Mouse (Mus musculus): ENCODE data around the gene Klk1b1.
"Not testable (repeated sequence)": the region's sequence is repeated elsewhere in the genome, so short reads cannot be mapped to it uniquely, and the experiment has no call there.

The Klk1b1 gene

GRCm38 (mm10) chr7:43966451-43966850, at the start of gene Klk1b1:
TSS of gene Klk1b1 (plus strand) at chr7:43966751.
- DNase-seq (ENCODE audit: low spot score in 2 of 2), result no peak

- DNase-seq (ENCODE audit: low spot score in 2 of 2), result no peak
Measured at GRCm38 (mm10) chr7:43918426-43918825, 48.1 kb upstream of the Klk1b1 start.

DNA sequence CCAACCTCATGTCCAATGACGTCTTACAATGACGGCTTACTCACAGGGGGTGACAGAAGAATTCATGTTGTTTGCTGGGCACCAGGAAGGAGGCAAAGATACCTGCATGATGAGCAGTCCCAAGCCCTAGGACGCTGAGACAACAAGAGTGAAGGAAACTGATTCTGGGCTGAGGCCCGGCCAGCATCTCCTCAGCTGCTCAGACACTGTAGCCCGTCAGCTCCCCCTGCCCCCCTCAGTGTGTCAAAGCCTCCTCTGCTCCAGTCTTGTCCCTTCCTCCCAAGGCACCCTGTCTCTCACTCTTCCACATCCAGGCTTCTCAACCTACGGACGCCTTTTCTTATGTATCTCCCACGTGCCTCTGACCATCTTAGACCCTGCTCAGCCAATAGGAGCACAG, 47.7 kb upstream of the Klk1b1 start:
- no peak for DNase-seq (ENCODE audit: low spot score in 2 of 2)

- peak; percentile 28 to 30 for DNase-seq (ENCODE audit: low spot score in 2 of 2)
Measured at GRCm38 (mm10) chr7:43919559-43920451, 46.7 kb upstream of the Klk1b1 start.

DNA sequence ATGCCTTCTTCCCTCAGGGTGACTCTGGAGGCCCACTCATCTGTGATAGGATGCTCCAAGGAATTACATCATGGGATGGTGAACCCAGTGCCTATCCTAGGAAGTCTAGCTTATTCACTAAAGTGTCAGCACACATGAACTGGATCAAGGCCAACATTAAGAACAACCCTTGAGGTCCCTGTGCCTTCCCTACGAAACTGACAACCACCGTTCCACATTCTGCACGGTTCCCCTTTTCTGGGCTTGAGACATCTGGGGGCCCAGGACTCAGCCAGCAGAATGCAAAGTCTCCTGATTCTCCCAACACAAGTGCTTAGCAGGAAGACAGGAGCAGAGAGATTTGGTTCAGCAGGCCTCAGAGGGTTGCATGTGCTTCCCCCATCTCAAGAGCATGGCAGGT, 46.0 kb upstream of the Klk1b1 start:
- no peak for DNase-seq (ENCODE audit: low spot score in 2 of 2)

- no peak for DNase-seq (ENCODE audit: low spot score in 2 of 2)
Measured at GRCm38 (mm10) chr7:43921087-43921486, 45.5 kb upstream of the Klk1b1 start.

DNA sequence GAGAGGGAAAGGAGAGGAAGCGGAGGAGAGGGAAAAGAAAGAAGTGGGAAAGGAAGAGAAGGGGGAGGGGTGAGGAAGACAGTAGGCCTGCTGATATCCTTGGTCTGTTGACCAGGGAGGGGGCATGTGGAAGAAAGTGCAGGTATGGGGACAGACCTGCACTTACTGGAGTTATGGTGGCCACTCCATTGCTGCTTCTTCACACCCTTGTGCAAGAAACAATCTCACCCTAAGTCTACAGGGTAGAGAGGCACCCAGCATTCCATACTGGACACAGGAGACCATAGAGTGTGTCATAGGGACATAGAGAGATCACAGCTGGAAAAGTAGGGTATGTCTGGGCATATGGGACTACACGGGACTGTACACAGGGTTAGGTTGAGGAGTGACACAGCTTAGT, 44.6 kb upstream of the Klk1b1 start:
- no peak for DNase-seq (ENCODE audit: low spot score in 2 of 2)

GRCm38 (mm10) chr7:43925985-43926384, 40.6 kb upstream of the Klk1b1 start:
- DNase-seq (ENCODE audit: low spot score in 2 of 2), result no peak

GRCm38 (mm10) chr7:43928521-43928920, 38.0 kb upstream of the Klk1b1 start:
- no peak for DNase-seq (ENCODE audit: low spot score in 2 of 2)

GRCm38 (mm10) chr7:43932337-43932736, 34.2 kb upstream of the Klk1b1 start:
- DNase-seq (ENCODE audit: low spot score in 2 of 2), result no peak

- no peak for DNase-seq (ENCODE audit: low spot score in 2 of 2)
Measured at GRCm38 (mm10) chr7:43933440-43933839, 33.1 kb upstream of the Klk1b1 start, which contains the start of gene Klk15. TSS of gene Klk15 (plus strand) at chr7:43933740.

DNA sequence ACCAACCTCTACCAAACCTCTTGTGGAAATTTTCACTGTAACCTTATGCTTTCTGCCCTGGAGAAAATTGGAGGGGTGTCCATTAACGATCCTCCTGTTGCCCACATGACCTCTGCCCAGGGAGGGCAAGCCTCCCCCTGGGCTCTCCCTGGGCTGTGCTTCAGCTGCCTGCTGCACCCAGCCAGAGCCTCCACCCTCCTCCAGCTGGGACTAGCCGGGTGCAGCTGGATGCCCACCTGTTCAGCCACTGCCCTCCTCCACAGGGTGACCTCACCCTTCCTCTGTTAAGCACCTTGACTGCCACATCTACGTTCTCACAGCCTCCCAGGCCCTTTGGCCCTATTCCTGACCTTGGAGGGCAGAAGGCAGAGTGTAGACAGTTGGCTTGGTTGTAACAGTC, 31.8 kb upstream of the Klk1b1 start:
- DNase-seq (ENCODE audit: low spot score in 2 of 2), result no peak

GRCm38 (mm10) chr7:43936551-43936950, 30.0 kb upstream of the Klk1b1 start:
- no peak for DNase-seq (ENCODE audit: low spot score in 2 of 2)

- DNase-seq (ENCODE audit: low spot score in 2 of 2), result not testable (repeated sequence)
Measured at GRCm38 (mm10) chr7:43942293-43942692, 24.3 kb upstream of the Klk1b1 start.

GRCm38 (mm10) chr7:43944727-43945264, 21.8 kb upstream of the Klk1b1 start:
- no peak for DNase-seq (ENCODE audit: low spot score in 2 of 2)

- no peak for DNase-seq (ENCODE audit: low spot score in 2 of 2)
Measured at GRCm38 (mm10) chr7:43950364-43950763, 16.2 kb upstream of the Klk1b1 start, which contains the start of gene Klk1b8. TSS of gene Klk1b8 (plus strand) at chr7:43950664.

- DNase-seq (ENCODE audit: low spot score in 2 of 2), result no peak
Measured at GRCm38 (mm10) chr7:43952703-43953102, 13.8 kb upstream of the Klk1b1 start.

DNA sequence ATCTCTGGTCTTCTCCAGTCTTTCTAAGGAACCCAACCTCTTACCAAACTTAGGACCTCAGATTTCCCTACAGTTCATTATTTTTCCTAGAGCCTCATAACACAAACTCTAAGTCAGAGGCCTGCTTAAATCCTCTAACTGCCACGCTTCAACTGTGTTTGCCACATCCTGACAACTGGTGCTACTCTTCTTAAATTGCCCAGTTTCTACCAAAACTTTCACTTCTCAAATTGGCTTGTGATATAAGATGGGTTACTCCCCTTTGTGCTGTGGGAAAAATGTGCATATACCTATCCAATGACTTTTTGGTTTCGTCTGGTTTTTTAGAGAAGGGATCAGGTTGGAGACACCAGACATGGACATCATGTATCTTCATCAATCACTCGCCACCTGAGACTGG, 507 bp downstream of the Klk1b1 start:
- DNase-seq (ENCODE audit: low spot score in 2 of 2), result no peak

DNA sequence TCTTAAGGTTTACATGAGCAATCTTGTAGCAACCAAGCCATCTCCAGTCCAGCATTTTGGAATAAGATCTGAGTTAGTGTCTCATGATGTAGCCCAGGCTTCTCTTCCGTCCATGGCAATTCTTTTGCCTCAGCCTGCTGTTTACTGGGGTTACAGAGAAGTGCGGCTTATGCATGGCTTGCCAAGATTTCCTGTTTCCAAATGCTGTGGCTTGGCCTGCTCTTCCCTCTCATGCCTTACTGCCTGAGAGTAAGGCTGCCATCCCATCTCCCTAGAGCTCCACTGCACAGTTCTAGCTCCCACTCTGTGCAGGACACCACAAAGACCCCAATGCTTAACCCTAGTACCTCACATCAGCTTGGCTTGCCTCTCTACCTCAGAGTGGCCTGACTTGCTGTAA, 1.1 kb downstream of the Klk1b1 start:
- no peak for DNase-seq (ENCODE audit: low spot score in 2 of 2)

DNA sequence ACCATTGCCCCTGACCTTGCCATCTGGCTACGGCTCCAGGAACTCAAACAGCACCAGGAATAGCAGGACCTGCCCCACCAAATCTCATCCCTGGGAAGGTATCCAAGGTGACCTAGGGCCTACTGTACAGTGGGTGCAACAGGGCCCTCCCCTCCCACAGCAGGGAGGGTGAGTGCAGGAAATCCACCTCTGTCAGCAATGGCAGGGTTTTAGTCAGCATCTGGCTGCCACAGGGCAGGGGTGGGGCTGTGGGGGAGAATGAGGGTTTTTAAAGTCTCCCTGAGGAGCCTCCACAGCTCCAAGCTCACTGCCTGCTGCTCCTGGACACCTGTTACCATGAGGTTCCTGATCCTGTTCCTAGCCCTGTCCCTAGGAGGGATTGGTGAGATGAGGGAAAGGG, 9.2 kb downstream of the Klk1b1 start, which contains the start of gene Klk1b9:
Klk1b9 (plus strand) TSS at position 301 of the 400 bp plus-strand sequence.
- not testable (repeated sequence) for DNase-seq (ENCODE audit: low spot score in 2 of 2)

DNA sequence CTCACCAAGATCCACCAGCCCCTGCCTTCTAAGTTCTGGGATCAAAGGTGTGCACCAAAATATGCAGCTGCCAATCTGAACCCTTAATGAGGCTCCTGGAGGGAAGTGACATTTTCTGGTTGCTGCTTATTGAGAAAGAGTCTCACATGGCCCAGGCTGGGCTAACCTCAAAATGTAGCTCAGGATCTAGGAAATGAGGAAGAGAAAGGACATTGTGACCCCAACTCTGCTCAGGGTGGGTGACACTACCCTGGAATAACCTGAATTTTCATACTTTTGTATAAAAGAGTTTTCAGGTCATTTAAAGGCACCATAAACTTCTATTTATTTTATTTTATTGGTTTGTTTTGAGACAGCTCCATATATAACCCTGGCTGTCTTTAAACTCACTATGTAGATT, 19.1 kb downstream of the Klk1b1 start:
- DNase-seq (ENCODE audit: low spot score in 2 of 2), result no peak

DNA sequence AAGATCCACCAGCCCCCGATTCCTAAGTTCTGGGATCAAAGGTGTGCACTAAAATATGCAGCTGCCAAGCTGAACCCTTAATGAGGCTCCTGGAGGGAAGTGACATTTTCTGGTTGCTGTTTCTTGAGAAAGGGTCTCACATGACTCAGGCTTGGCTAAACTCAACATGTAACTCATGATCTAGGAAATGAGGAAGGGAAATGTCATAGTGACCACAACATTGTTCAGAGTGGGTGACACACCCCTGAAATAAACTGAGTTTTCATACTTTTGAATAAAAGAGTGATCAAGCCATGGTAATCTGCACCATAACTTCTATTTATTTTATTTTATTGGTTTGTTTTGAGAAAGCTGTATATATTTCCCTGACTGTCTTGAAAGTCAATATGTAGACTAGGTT, 28.3 kb downstream of the Klk1b1 start:
- DNase-seq (ENCODE audit: low spot score in 2 of 2), result not testable (repeated sequence)

- not testable (repeated sequence) for DNase-seq (ENCODE audit: low spot score in 2 of 2)
Measured at GRCm38 (mm10) chr7:43995577-43995976, 29.0 kb downstream of the Klk1b1 start, which contains the start of gene Klk1b11. TSS of gene Klk1b11 (plus strand) at chr7:43995877.
